Mouse (Mus musculus): ENCODE data around the gene Fli1. TPM values are rescaled to one million over a fixed set of nuclear protein-coding genes. Genes with fewer than 3 reads are reported as not detected.

Gene Fli1
- polyA plus RNA-seq, 1 experiment from 2014 or later = 6.2 TPM

GRCm38 (mm10) chr9:32443115-32443514 is 99.5 kb downstream of the Fli1 start:
- ATAC-seq (replicated peaks) = no peak

DNA sequence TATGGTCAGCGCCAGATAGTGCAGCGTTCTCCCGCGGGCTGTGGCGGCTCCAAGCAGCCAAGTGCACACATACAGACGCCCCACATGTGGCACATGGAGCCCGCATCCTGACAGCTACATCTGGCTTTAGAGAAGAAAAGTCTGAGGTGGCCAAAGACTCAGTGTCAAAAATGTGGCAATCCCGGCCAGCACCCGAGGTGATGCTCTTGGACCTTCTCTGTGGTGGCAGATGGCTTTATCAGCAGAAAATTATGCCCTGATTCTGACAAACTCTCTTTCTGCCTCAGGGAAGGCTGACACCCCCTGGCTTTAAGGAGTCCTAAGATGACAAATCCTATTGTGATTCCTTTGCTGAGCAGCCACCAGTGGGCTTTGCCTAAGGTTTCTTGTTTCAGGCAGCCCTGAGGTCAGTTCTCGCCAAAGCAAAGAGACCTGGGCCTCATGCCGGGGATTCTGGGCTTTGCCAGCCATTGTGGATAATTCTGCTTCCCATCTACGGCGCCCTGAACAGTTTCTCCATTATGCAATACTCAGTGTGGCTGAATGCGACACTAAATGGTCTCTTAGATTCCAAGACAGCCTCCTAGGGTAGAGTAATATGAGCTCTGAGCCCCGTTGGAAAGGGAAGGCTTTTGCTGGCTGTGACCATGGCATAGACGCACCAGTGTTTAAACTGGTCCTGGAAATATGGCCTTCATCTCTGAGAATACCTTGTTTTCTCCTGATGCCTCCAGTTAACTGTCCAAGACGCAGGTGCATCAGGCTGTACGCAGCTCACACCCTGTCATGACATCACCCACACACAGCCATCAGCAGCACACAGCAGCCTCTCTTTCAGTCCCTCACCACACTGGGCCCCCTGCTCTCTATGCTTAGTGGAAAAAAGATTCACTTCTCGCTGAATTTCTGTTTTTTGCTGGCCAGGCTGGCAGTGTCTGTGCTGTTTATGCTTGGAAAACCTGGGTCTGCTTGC is 108.1 kb downstream of the Fli1 start:
- Histone ChIP-seq H3K4me2 (replicated peaks) (no peak overlapping the region), H3K4me3 (no peak overlapping the region), H3K4me1 (peaks cover 3% of the 10 kb centered on the region; the same call in 1 of the 2 replicates), H3K9me3 (no peaks in the 10 kb centered on the region), H3K9ac (replicated peaks) (no peak overlapping the region), H3K27ac (replicated peaks) (no peak overlapping the region), H3K36me3 (no peaks in the 10 kb centered on the region), H3K27me3 (no peaks in the 10 kb centered on the region)
- ATAC-seq (replicated peaks) = no peak
- 54% methylated on average over 19 of the region's 19 CpGs for WGBS

More at GRCm38 (mm10) chr9:32443115-32443514, 99.5 kb downstream of the Fli1 start:
- no peaks in the 10 kb centered on the region for H3K9me3 ChIP-seq
- H3K4me1 ChIP-seq = no peaks in the 10 kb centered on the region
- no peak overlapping the region for H3K4me2 ChIP-seq (replicated peaks)
- H3K4me3 ChIP-seq = no peak overlapping the region
- no peaks in the 10 kb centered on the region for H3K36me3 ChIP-seq
- H3K27me3 ChIP-seq = no peaks in the 10 kb centered on the region
- no peak overlapping the region for H3K9ac ChIP-seq (replicated peaks)
- H3K27ac ChIP-seq (replicated peaks) = no peak overlapping the region
- WGBS = 72% methylated on average over 3 of the region's 3 CpGs

DNA sequence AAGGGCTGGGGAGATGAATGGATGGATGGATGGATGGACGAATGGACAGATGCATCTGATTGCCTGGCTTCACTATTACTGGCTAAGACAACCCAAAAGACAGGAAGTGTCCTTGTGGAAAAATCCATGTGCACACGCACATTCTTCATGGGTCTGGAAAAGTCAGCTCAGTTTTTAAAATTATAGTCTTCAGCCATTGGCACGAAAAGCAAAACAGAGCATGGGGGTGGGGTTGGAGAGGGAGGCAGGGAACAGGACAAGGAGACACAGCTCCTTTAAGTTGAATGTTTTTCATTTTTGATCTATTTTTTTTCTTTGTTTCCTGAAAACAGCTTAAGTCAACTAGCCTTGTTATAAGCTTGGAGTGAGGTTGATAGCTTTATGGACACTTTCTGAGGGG is 111.6 kb downstream of the Fli1 start:
- no peaks in the 10 kb centered on the region for H3K36me3 ChIP-seq
- H3K27ac ChIP-seq (replicated peaks) = no peak overlapping the region
- no peak for ATAC-seq (replicated peaks)
- H3K4me1 ChIP-seq = peaks cover 3% of the 10 kb centered on the region; the same call in 1 of the 2 replicates
- no peak overlapping the region for H3K9ac ChIP-seq (replicated peaks)
- no peaks in the 10 kb centered on the region for H3K9me3 ChIP-seq
- H3K4me2 ChIP-seq (replicated peaks) = no peak overlapping the region
- 91% methylated on average over 3 of the region's 3 CpGs for WGBS
- no peak overlapping the region for H3K4me3 ChIP-seq
- H3K27me3 ChIP-seq = no peaks in the 10 kb centered on the region

- Histone ChIP-seq H3K9me3 (no peaks in the 10 kb centered on the region), H3K27ac (replicated peaks) (no peak overlapping the region), H3K27me3 (no peaks in the 10 kb centered on the region), H3K9ac (replicated peaks) (no peak overlapping the region), H3K36me3 (no peaks in the 10 kb centered on the region), H3K4me2 (replicated peaks) (no peak overlapping the region), H3K4me3 (no peak overlapping the region), H3K4me1 (no peaks in the 10 kb centered on the region)
- ATAC-seq (replicated peaks) = no peak
- 81% methylated on average over 7 of the region's 7 CpGs for WGBS
Observed at GRCm38 (mm10) chr9:32425321-32425720, 117.3 kb downstream of the Fli1 start.

GRCm38 (mm10) chr9:32420711-32421110 is 122.0 kb downstream of the Fli1 start:
- H3K9ac ChIP-seq (replicated peaks) = no peak overlapping the region
- no peak for ATAC-seq (replicated peaks)
- no peaks in the 10 kb centered on the region for H3K9me3 ChIP-seq
- no peaks in the 10 kb centered on the region for H3K27me3 ChIP-seq
- H3K27ac ChIP-seq (replicated peaks) = no peak overlapping the region
- no peak overlapping the region for H3K4me3 ChIP-seq
- no peaks in the 10 kb centered on the region for H3K36me3 ChIP-seq
- no peaks in the 10 kb centered on the region for H3K4me1 ChIP-seq
- no peak overlapping the region for H3K4me2 ChIP-seq (replicated peaks)

DNA sequence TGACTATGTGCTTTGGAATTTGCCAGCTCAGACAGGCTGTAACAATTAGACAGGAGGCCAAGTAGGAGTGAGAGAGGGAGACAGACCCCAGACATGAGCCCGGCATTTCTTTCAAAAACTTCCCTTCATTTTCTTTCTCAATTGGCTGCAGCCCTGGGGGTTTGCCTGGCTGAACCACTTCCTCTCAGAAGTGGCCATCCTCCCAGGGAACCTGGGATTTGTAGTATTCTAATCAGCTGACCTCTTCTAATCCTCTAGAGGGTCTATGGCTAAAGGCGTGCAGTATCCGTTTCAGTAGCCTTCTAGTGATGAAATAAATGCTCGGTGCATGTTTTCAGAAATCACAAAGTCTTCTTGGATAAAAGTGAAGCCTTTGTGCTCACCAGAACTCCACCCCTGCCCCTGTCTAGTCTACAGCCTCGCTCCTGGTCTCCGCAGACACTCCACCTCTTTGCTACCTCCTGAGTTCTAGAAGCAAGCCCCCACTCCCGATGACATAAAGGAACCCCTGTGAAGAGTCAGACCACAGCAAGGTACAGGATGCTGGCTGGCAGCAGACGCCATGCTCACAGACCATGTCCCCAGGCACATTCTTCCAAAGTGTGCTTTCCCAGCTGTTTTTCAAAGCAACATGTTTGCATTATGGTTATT is 125.1 kb downstream of the Fli1 start:
- Histone ChIP-seq H3K27ac (replicated peaks) (no peak overlapping the region), H3K4me3 (no peak overlapping the region), H3K36me3 (no peaks in the 10 kb centered on the region), H3K4me2 (replicated peaks) (no peak overlapping the region), H3K27me3 (0 out of 2 replicates have a peak, but pooled peaks cover 7% of the 10 kb centered on the region), H3K9me3 (no peaks in the 10 kb centered on the region), H3K9ac (replicated peaks) (no peak overlapping the region), H3K4me1 (no peaks in the 10 kb centered on the region)
- no peak for ATAC-seq (replicated peaks)
- 27% methylated on average over 8 of the region's 8 CpGs for WGBS

DNA sequence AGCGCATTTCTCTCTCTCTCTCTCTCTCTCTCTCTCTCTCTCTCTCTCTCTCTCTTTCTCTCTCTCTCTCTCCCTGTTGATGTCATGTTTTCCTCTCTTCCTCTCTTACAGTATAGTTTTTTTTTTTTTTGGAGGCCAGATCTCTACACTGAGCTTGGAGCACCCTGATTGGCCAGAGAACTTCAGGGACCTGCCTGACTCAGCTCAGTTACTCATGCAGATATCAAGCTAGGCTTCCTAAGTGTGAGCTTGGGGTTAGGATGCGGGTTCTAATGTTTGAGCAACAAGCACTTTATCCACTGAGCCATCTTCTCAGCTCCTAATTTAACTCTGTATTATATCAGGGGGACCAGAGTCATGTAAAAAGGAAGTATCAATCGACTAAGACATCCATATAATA is 126.7 kb downstream of the Fli1 start:
- Histone ChIP-seq H3K27me3 (peaks cover 12% of the 10 kb centered on the region; the same call in 1 of the 2 replicates), H3K9me3 (no peaks in the 10 kb centered on the region), H3K4me3 (no peak overlapping the region), H3K4me1 (no peaks in the 10 kb centered on the region), H3K27ac (replicated peaks) (no peak overlapping the region), H3K36me3 (no peaks in the 10 kb centered on the region), H3K4me2 (replicated peaks) (no peak overlapping the region), H3K9ac (replicated peaks) (no peak overlapping the region)
- WGBS = 91% methylated on average over 3 of the region's 3 CpGs
- ATAC-seq (replicated peaks) = no peak

GRCm38 (mm10) chr9:32414956-32415355 is 127.7 kb downstream of the Fli1 start:
- H3K9me3 ChIP-seq = no peaks in the 10 kb centered on the region
- no peaks in the 10 kb centered on the region for H3K4me1 ChIP-seq
- H3K9ac ChIP-seq (replicated peaks) = no peak overlapping the region
- no peak overlapping the region for H3K27ac ChIP-seq (replicated peaks)
- WGBS = 31% methylated on average over 1 of the region's 1 CpGs
- no peak overlapping the region for H3K4me2 ChIP-seq (replicated peaks)
- peaks cover 20% of the 10 kb centered on the region; the same call in 1 of the 2 replicates for H3K27me3 ChIP-seq
- H3K4me3 ChIP-seq = no peak overlapping the region
- H3K36me3 ChIP-seq = no peaks in the 10 kb centered on the region
- no peak for ATAC-seq (replicated peaks)

- Histone ChIP-seq H3K36me3 (no peaks in the 10 kb centered on the region), H3K4me2 (replicated peaks) (no peak overlapping the region), H3K27me3 (peaks cover 28% of the 10 kb centered on the region), H3K9ac (replicated peaks) (no peak overlapping the region), H3K4me3 (no peak overlapping the region), H3K27ac (replicated peaks) (no peak overlapping the region), H3K4me1 (peaks cover 13% of the 10 kb centered on the region), H3K9me3 (no peaks in the 10 kb centered on the region)
- WGBS = 69% methylated on average over 10 of the region's 10 CpGs
- ATAC-seq (replicated peaks) = no peak
Observed at GRCm38 (mm10) chr9:32412836-32413580, 129.7 kb downstream of the Fli1 start.

GRCm38 (mm10) chr9:32411507-32411906 is 131.2 kb downstream of the Fli1 start:
- WGBS = 90% methylated on average over 5 of the region's 5 CpGs
- H3K9ac ChIP-seq (replicated peaks) = no peak overlapping the region
- no peaks in the 10 kb centered on the region for H3K36me3 ChIP-seq

GRCm38 (mm10) chr9:32410671-32411070 is 132.0 kb downstream of the Fli1 start:
- Histone ChIP-seq H3K27ac (replicated peaks) (no peak overlapping the region), H3K27me3 (peaks cover 46% of the 10 kb centered on the region), H3K36me3 (no peaks in the 10 kb centered on the region), H3K4me3 (no peak overlapping the region), H3K9ac (replicated peaks) (no peak overlapping the region), H3K4me1 (peaks cover 13% of the 10 kb centered on the region), H3K9me3 (no peaks in the 10 kb centered on the region), H3K4me2 (replicated peaks) (no peak overlapping the region)
- no peak for ATAC-seq (replicated peaks)
- 92% methylated on average over 5 of the region's 5 CpGs for WGBS

More at GRCm38 (mm10) chr9:32411507-32411906, 131.2 kb downstream of the Fli1 start:
- Histone ChIP-seq H3K27ac (replicated peaks) (no peak overlapping the region), H3K4me1 (peaks cover 13% of the 10 kb centered on the region), H3K9me3 (no peaks in the 10 kb centered on the region), H3K27me3 (peaks cover 41% of the 10 kb centered on the region), H3K4me2 (replicated peaks) (no peak overlapping the region), H3K4me3 (no peak overlapping the region)
- ATAC-seq (replicated peaks) = no peak
